Mouse (Mus musculus): Measurements from ENCODE around the gene Cox7b. TPM values are rescaled to one million over a fixed set of nuclear protein-coding genes. Genes with fewer than 3 reads are reported as not detected.
"Not testable (repeated sequence)": the region's sequence is repeated elsewhere in the genome, so short reads cannot be mapped to it uniquely, and the experiment has no call there.

Gene Cox7b
- 100 to 1,000 TPM; 764 to 877 TPM for total RNA-seq (2021)
- long read RNA-seq, experiment 1, transcript Cox7b-201 (3 exons, 1,001 nt) = major isoform, 304 of 318 reads
- long read RNA-seq, experiment 1, partial matches to known transcripts = 9 of 318 reads
- long read RNA-seq, experiment 1, other reads (novel, unspliced or antisense) = 2 of 318 reads
- long read RNA-seq, experiment 2, transcript Cox7b-201 (3 exons, 1,001 nt) = major isoform, 268 of 283 reads
- long read RNA-seq, experiment 2, partial matches to known transcripts = 10 of 283 reads
- long read RNA-seq, experiment 2, other reads (novel, unspliced or antisense) = 3 of 283 reads

- DNase-seq = peak; percentile 52
Observed at GRCm38 (mm10) chrX:106015571-106016322, at the start of gene Cox7b. Gene Cox7b (plus strand): TSS chrX:106015700.

GRCm38 (mm10) chrX:106001605-106002004 lies 13.9 kb upstream of the Cox7b start:
- DNase-seq = no peak

GRCm38 (mm10) chrX:106010762-106011161 lies 4.7 kb upstream of the Cox7b start:
- no peak for DNase-seq

GRCm38 (mm10) chrX:106011465-106012159 lies 3.9 kb upstream of the Cox7b start, which contains the start of gene Magt1:
Gene Magt1 (minus strand): TSS chrX:106011906.
- DNase-seq = peak; percentile 74

- DNase-seq = no peak
Observed at GRCm38 (mm10) chrX:106012559-106012958, 2.9 kb upstream of the Cox7b start.

GRCm38 (mm10) chrX:106013217-106013616 lies 2.3 kb upstream of the Cox7b start:
- DNase-seq = peak; percentile 33

GRCm38 (mm10) chrX:106014741-106015377 lies 641 bp upstream of the Cox7b start:
- DNase-seq = not testable (repeated sequence)

- no peak for DNase-seq
Observed at GRCm38 (mm10) chrX:106017102-106017501, 1.6 kb downstream of the Cox7b start.

GRCm38 (mm10) chrX:106017516-106017915 lies 2.0 kb downstream of the Cox7b start:
- no peak for DNase-seq

- DNase-seq = peak; percentile 91
Observed at GRCm38 (mm10) chrX:106026418-106027342, 11.2 kb downstream of the Cox7b start, which contains the start of gene Atp7a. Gene Atp7a (plus strand): TSS chrX:106027276.

- DNase-seq = no peak
Observed at GRCm38 (mm10) chrX:106027343-106027674, 11.8 kb downstream of the Cox7b start.

- DNase-seq = no peak
Observed at GRCm38 (mm10) chrX:106030176-106030575, 14.7 kb downstream of the Cox7b start.

- DNase-seq = no peak
Observed at GRCm38 (mm10) chrX:106031124-106031523, 15.6 kb downstream of the Cox7b start.

GRCm38 (mm10) chrX:106035727-106036126 lies 20.2 kb downstream of the Cox7b start:
- no peak for DNase-seq

GRCm38 (mm10) chrX:106037185-106037752 lies 21.8 kb downstream of the Cox7b start:
- DNase-seq = no peak

- no peak for DNase-seq
Observed at GRCm38 (mm10) chrX:106043863-106044617, 28.5 kb downstream of the Cox7b start.

GRCm38 (mm10) chrX:106045455-106045854 lies 30.0 kb downstream of the Cox7b start:
- no peak for DNase-seq

- DNase-seq = no peak
Observed at GRCm38 (mm10) chrX:106045928-106046327, 30.4 kb downstream of the Cox7b start.

GRCm38 (mm10) chrX:106048191-106048590 lies 32.7 kb downstream of the Cox7b start:
- no peak for DNase-seq
